Mouse (Mus musculus): ENCODE results near the gene Fam168a. TPM values are rescaled to one million over a fixed set of nuclear protein-coding genes. Genes with fewer than 3 reads are reported as not detected.

The Fam168a gene
- polyA plus RNA-seq, 1 experiment from 2014 or later: 117 TPM

- no peaks in the 10 kb centered on the region for H3K27me3 ChIP-seq
- ATAC-seq (ENCODE audit: low FRiP score, low read depth): no peak
- no peak overlapping the region for H3K9ac ChIP-seq
- no peak overlapping the region for H3K27ac ChIP-seq (replicated peaks)
- no peaks in the 10 kb centered on the region for H3K4me1 ChIP-seq (replicated peaks)
- no peak overlapping the region for H3K4me3 ChIP-seq
- H3K9me3 ChIP-seq: no peaks in the 10 kb centered on the region
- no peaks in the 10 kb centered on the region for H3K36me3 ChIP-seq
- H3K4me2 ChIP-seq: no peak overlapping the region
- WGBS: 70% methylated on average over 15 of the region's 15 CpGs
Observed at GRCm38 (mm10) chr7:100678948-100679880, 27.2 kb upstream of the Fam168a start.

- Histone ChIP-seq H3K27me3 (no peaks in the 10 kb centered on the region), H3K4me2 (no peak overlapping the region), H3K9ac (no peak overlapping the region), H3K4me1 (replicated peaks) (no peaks in the 10 kb centered on the region), H3K9me3 (no peaks in the 10 kb centered on the region), H3K4me3 (no peak overlapping the region), H3K36me3 (no peaks in the 10 kb centered on the region), H3K27ac (replicated peaks) (no peak overlapping the region)
- WGBS: 58% methylated on average over 5 of the region's 5 CpGs
- ATAC-seq (ENCODE audit: low FRiP score, low read depth): no peak
Observed at GRCm38 (mm10) chr7:100681132-100681531, 25.3 kb upstream of the Fam168a start.

- no peak for ATAC-seq (ENCODE audit: low FRiP score, low read depth)
- no peaks in the 10 kb centered on the region for H3K4me1 ChIP-seq (replicated peaks)
- H3K9me3 ChIP-seq: no peaks in the 10 kb centered on the region
- H3K36me3 ChIP-seq: no peaks in the 10 kb centered on the region
- no peak overlapping the region for H3K4me3 ChIP-seq
- no peaks in the 10 kb centered on the region for H3K27me3 ChIP-seq
- H3K27ac ChIP-seq (replicated peaks): no peak overlapping the region
- no peak overlapping the region for H3K4me2 ChIP-seq
- 74% methylated on average over 1 of the region's 1 CpGs for WGBS
- H3K9ac ChIP-seq: no peak overlapping the region
Observed at GRCm38 (mm10) chr7:100683241-100683640, 23.2 kb upstream of the Fam168a start.

GRCm38 (mm10) chr7:100684081-100684480, 22.4 kb upstream of the Fam168a start:
- H3K27ac ChIP-seq (replicated peaks): no peak overlapping the region
- H3K9me3 ChIP-seq: no peaks in the 10 kb centered on the region
- WGBS: 75% methylated on average over 5 of the region's 5 CpGs
- no peak overlapping the region for H3K4me2 ChIP-seq
- no peak for ATAC-seq (ENCODE audit: low FRiP score, low read depth)
- H3K9ac ChIP-seq: no peak overlapping the region
- no peaks in the 10 kb centered on the region for H3K36me3 ChIP-seq
- no peaks in the 10 kb centered on the region for H3K27me3 ChIP-seq
- H3K4me3 ChIP-seq: no peak overlapping the region
- H3K4me1 ChIP-seq (replicated peaks): no peaks in the 10 kb centered on the region

- H3K36me3 ChIP-seq: no peaks in the 10 kb centered on the region
- no peaks in the 10 kb centered on the region for H3K4me1 ChIP-seq (replicated peaks)
- no peak overlapping the region for H3K4me2 ChIP-seq
- no peak overlapping the region for H3K27ac ChIP-seq (replicated peaks)
- no peaks in the 10 kb centered on the region for H3K27me3 ChIP-seq
- 55% methylated on average over 7 of the region's 7 CpGs for WGBS
- H3K9me3 ChIP-seq: no peaks in the 10 kb centered on the region
- H3K9ac ChIP-seq: no peak overlapping the region
- H3K4me3 ChIP-seq: no peak overlapping the region
- ATAC-seq (ENCODE audit: low FRiP score, low read depth): no peak
Observed at GRCm38 (mm10) chr7:100684538-100684937, 21.9 kb upstream of the Fam168a start.

- Histone ChIP-seq H3K36me3 (no peaks in the 10 kb centered on the region), H3K4me1 (replicated peaks) (no peaks in the 10 kb centered on the region), H3K4me2 (no peak overlapping the region), H3K27me3 (no peaks in the 10 kb centered on the region), H3K9me3 (no peaks in the 10 kb centered on the region), H3K4me3 (no peak overlapping the region), H3K9ac (no peak overlapping the region), H3K27ac (replicated peaks) (no peak overlapping the region)
- WGBS: 42% methylated on average over 13 of the region's 13 CpGs
- peak; percentile 54 for ATAC-seq (ENCODE audit: low FRiP score, low read depth)
Observed at GRCm38 (mm10) chr7:100685061-100686030, 21.1 kb upstream of the Fam168a start.

GRCm38 (mm10) chr7:100688471-100688870, 18.0 kb upstream of the Fam168a start:
- Histone ChIP-seq H3K4me3 (no peak overlapping the region), H3K4me2 (no peak overlapping the region), H3K27ac (replicated peaks) (no peak overlapping the region), H3K4me1 (replicated peaks) (no peaks in the 10 kb centered on the region), H3K36me3 (no peaks in the 10 kb centered on the region), H3K27me3 (no peaks in the 10 kb centered on the region), H3K9ac (no peak overlapping the region), H3K9me3 (no peaks in the 10 kb centered on the region)
- ATAC-seq (ENCODE audit: low FRiP score, low read depth): no peak
- WGBS: 90% methylated on average over 7 of the region's 7 CpGs

GRCm38 (mm10) chr7:100693199-100693598, 13.2 kb upstream of the Fam168a start:
- H3K4me1 ChIP-seq (replicated peaks): no peaks in the 10 kb centered on the region
- ATAC-seq (ENCODE audit: low FRiP score, low read depth): no peak
- no peaks in the 10 kb centered on the region for H3K9me3 ChIP-seq
- H3K27me3 ChIP-seq: no peaks in the 10 kb centered on the region
- H3K36me3 ChIP-seq: no peaks in the 10 kb centered on the region
- H3K27ac ChIP-seq (replicated peaks): no peak overlapping the region
- H3K9ac ChIP-seq: no peak overlapping the region
- 81% methylated on average over 8 of the region's 8 CpGs for WGBS
- H3K4me3 ChIP-seq: no peak overlapping the region
- no peak overlapping the region for H3K4me2 ChIP-seq

- no peaks in the 10 kb centered on the region for H3K4me1 ChIP-seq (replicated peaks)
- H3K4me3 ChIP-seq: no peak overlapping the region
- H3K27ac ChIP-seq (replicated peaks): no peak overlapping the region
- no peak for ATAC-seq (ENCODE audit: low FRiP score, low read depth)
- no peaks in the 10 kb centered on the region for H3K9me3 ChIP-seq
- H3K4me2 ChIP-seq: no peak overlapping the region
- no peaks in the 10 kb centered on the region for H3K27me3 ChIP-seq
- H3K9ac ChIP-seq: no peak overlapping the region
- no peaks in the 10 kb centered on the region for H3K36me3 ChIP-seq
- WGBS: 59% methylated on average over 8 of the region's 8 CpGs
Observed at GRCm38 (mm10) chr7:100699771-100700770, 6.4 kb upstream of the Fam168a start.

- Histone ChIP-seq H3K4me1 (replicated peaks) (peaks cover 21% of the 10 kb centered on the region), H3K4me2 (peak overlapping the region; percentile 73), H3K36me3 (no peaks in the 10 kb centered on the region), H3K9me3 (no peaks in the 10 kb centered on the region), H3K9ac (peak overlapping the region; percentile 96), H3K27me3 (no peaks in the 10 kb centered on the region), H3K4me3 (peak overlapping the region; percentile 88), H3K27ac (replicated peaks) (peak overlapping the region; percentile 98)
- no peak for ATAC-seq (ENCODE audit: low FRiP score, low read depth)
- 0% methylated on average over 23 of the region's 23 CpGs for WGBS
Observed at GRCm38 (mm10) chr7:100706883-100707480, 547 bp downstream of the Fam168a start.

- Histone ChIP-seq H3K27ac (replicated peaks) (no peak overlapping the region), H3K4me1 (replicated peaks) (peaks cover 22% of the 10 kb centered on the region), H3K9me3 (no peaks in the 10 kb centered on the region), H3K27me3 (no peaks in the 10 kb centered on the region), H3K4me2 (no peak overlapping the region), H3K4me3 (no peak overlapping the region), H3K9ac (no peak overlapping the region), H3K36me3 (no peaks in the 10 kb centered on the region)
- 77% methylated on average over 5 of the region's 5 CpGs for WGBS
- ATAC-seq (ENCODE audit: low FRiP score, low read depth): no peak
Observed at GRCm38 (mm10) chr7:100718741-100719140, 12.3 kb downstream of the Fam168a start.

Measured in hindbrain, embryonic 15.5 days (tissue).